Mouse (Mus musculus): Measurements from ENCODE around the gene Plekhh2. TPM values are rescaled to one million over a fixed set of nuclear protein-coding genes. Genes with fewer than 3 reads are reported as not detected.

The Plekhh2 gene
- total and polyA plus RNA-seq, 3 experiments: 0.21 to 1.7 (median 1.1) TPM

- H3K79me2 ChIP-seq (replicated peaks; ENCODE audit: control insufficient read depth, extremely low read depth, insufficient read depth, poor library complexity, severe bottlenecking): no peaks in the 10 kb centered on the region
- in situ Hi-C loops (cut with MboI; ENCODE audit: low pct_ligation_motif_present, low pct_unique_long_range_greater_than_20kb, low sequenced_read_pairs): no loop called here
- dilution Hi-C loops (cut with MboI; ENCODE audit: extremely low pct_ligation_motif_present, extremely low pct_unique_long_range_greater_than_20kb, low sequenced_read_pairs): no loop called here
- no peak overlapping the region for H3K9ac ChIP-seq (ENCODE audit: insufficient read depth, low read depth)
- no peak overlapping the region for H3K4me3 ChIP-seq (replicated peaks in 1 of 3; ENCODE audit: low read depth in 2 of 3, low read length in 2 of 3, poor library complexity in 1 of 3)
- no peak overlapping the region for H3K4me2 ChIP-seq (ENCODE audit: insufficient read depth, low read depth, poor library complexity, severe bottlenecking)
- peaks cover 2% of the 10 kb centered on the region for H3K9me3 ChIP-seq (replicated peaks; ENCODE audit: low read length)
- TF ChIP-seq MXI1 (IDR thresholded peaks at IDR 0.05; ENCODE audit: low read depth, low read length) (no peak), JUN (IDR thresholded peaks at IDR 0.05; ENCODE audit: insufficient read depth, low read depth, low read length) (no peak), USF2 (conservative IDR thresholded peaks at IDR 0.05; ENCODE audit: low read depth, low read length) (no peak), USF1 (IDR thresholded peaks at IDR 0.05; ENCODE audit: low read depth, low read length) (no peak), SMC3 (IDR thresholded peaks at IDR 0.05; ENCODE audit: low read depth, low read length) (no peak), MAX (IDR thresholded peaks at IDR 0.05; ENCODE audit: low read length) (no peak), UBTF (IDR thresholded peaks at IDR 0.05; ENCODE audit: low read depth, low read length) (no peak), IRF4 (IDR thresholded peaks at IDR 0.05; ENCODE audit: low read depth, low read length) (no peak), E2F4 (IDR thresholded peaks at IDR 0.05; ENCODE audit: insufficient replicate concordance, low read depth, low read length) (no peak), ELF1 (IDR thresholded peaks at IDR 0.05; ENCODE audit: low read depth, low read length) (no peak), ETS1 (conservative IDR thresholded peaks at IDR 0.05; ENCODE audit: low read depth, low read length) (no peak), RAD21 (IDR thresholded peaks at IDR 0.05; ENCODE audit: low read depth, low read length) (no peak), CTCF (conservative IDR thresholded peaks at IDR 0.05 in 1 of 2, IDR thresholded peaks at IDR 0.05 in 1 of 2; ENCODE audit: low read depth in 2 of 2, low read length in 2 of 2) (no peak), ZMIZ1 (IDR thresholded peaks at IDR 0.05; ENCODE audit: low read depth, low read length) (no peak), RCOR1 (conservative IDR thresholded peaks at IDR 0.05; ENCODE audit: low read depth, low read length) (no peak)
- no peak for DNase-seq (ENCODE audit: extremely low read depth)
- no peaks in the 10 kb centered on the region for H3K27me3 ChIP-seq (replicated peaks)
- no peaks in the 10 kb centered on the region for H3K4me1 ChIP-seq (ENCODE audit: control insufficient read depth in 1 of 2, insufficient read depth in 2 of 2)
- no peak overlapping the region for H3K27ac ChIP-seq (ENCODE audit: insufficient read depth, low read depth)
- H3K36me3 ChIP-seq (replicated peaks in 1 of 2; ENCODE audit: control insufficient read depth in 1 of 2, insufficient read depth in 1 of 2, low read length in 1 of 2): no peaks in the 10 kb centered on the region
These were observed 23.5 kb downstream of the Plekhh2 start for GRCm38 (mm10) chr17:84535226-84535625.

DNA sequence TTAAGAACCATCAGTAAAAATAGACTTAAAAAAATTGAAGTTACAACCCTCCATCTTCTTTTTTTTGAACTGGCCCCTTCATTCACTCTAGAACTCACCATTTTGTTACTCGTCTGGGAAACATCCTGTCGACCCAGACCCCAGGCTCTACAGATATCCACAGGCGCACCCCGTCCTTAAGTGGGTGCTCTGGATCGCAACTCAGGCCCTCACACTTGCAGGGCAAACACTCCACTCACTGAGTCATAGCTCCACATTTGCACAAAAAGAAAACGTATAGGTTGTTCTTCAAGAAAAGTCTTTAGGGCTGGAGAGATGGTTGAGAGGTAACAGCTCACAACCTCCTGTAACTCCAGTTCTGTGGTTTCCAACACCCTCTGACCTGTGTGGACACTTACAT is 25.6 kb downstream of the Plekhh2 start:
- H3K27me3 ChIP-seq (replicated peaks): no peaks in the 10 kb centered on the region
- dilution Hi-C loops (cut with MboI; ENCODE audit: extremely low pct_ligation_motif_present, extremely low pct_unique_long_range_greater_than_20kb, low sequenced_read_pairs): no loop called here
- H3K79me2 ChIP-seq (replicated peaks; ENCODE audit: control insufficient read depth, extremely low read depth, insufficient read depth, poor library complexity, severe bottlenecking): no peaks in the 10 kb centered on the region
- no peak for DNase-seq (ENCODE audit: extremely low read depth)
- in situ Hi-C loops (cut with MboI; ENCODE audit: low pct_ligation_motif_present, low pct_unique_long_range_greater_than_20kb, low sequenced_read_pairs): no loop called here
- H3K27ac ChIP-seq (ENCODE audit: insufficient read depth, low read depth): no peak overlapping the region
- no peaks in the 10 kb centered on the region for H3K4me1 ChIP-seq (ENCODE audit: control insufficient read depth in 1 of 2, insufficient read depth in 2 of 2)
- H3K9me3 ChIP-seq (replicated peaks; ENCODE audit: low read length): peaks cover 2% of the 10 kb centered on the region
- no peak overlapping the region for H3K9ac ChIP-seq (ENCODE audit: insufficient read depth, low read depth)
- no peaks in the 10 kb centered on the region for H3K36me3 ChIP-seq (replicated peaks in 1 of 2; ENCODE audit: control insufficient read depth in 1 of 2, insufficient read depth in 1 of 2, low read length in 1 of 2)
- no peak overlapping the region for H3K4me3 ChIP-seq (replicated peaks in 1 of 3; ENCODE audit: low read depth in 2 of 3, low read length in 2 of 3, poor library complexity in 1 of 3)
- TF ChIP-seq JUND (conservative IDR thresholded peaks at IDR 0.05; ENCODE audit: low read depth, low read length) (no peak), TBP (conservative IDR thresholded peaks at IDR 0.05; ENCODE audit: low read depth, low read length) (no peak), ELF1 (IDR thresholded peaks at IDR 0.05; ENCODE audit: low read depth, low read length) (no peak), ZKSCAN1 (IDR thresholded peaks at IDR 0.05; ENCODE audit: borderline replicate concordance, low read depth, low read length) (no peak), JUN (IDR thresholded peaks at IDR 0.05; ENCODE audit: insufficient read depth, low read depth, low read length) (no peak), MEF2A (IDR thresholded peaks at IDR 0.05; ENCODE audit: borderline replicate concordance, low read depth, low read length) (no peak), MAX (IDR thresholded peaks at IDR 0.05; ENCODE audit: low read length) (no peak), USF1 (IDR thresholded peaks at IDR 0.05; ENCODE audit: low read depth, low read length) (no peak), MAZ (IDR thresholded peaks at IDR 0.05; ENCODE audit: low read depth, low read length) (no peak), CHD2 (IDR thresholded peaks at IDR 0.05; ENCODE audit: low read length) (no peak)
- H3K4me2 ChIP-seq (ENCODE audit: insufficient read depth, low read depth, poor library complexity, severe bottlenecking): no peak overlapping the region
